ENCODE assay signal across 8 mouse cellular contexts in the genomic region with DNA sequence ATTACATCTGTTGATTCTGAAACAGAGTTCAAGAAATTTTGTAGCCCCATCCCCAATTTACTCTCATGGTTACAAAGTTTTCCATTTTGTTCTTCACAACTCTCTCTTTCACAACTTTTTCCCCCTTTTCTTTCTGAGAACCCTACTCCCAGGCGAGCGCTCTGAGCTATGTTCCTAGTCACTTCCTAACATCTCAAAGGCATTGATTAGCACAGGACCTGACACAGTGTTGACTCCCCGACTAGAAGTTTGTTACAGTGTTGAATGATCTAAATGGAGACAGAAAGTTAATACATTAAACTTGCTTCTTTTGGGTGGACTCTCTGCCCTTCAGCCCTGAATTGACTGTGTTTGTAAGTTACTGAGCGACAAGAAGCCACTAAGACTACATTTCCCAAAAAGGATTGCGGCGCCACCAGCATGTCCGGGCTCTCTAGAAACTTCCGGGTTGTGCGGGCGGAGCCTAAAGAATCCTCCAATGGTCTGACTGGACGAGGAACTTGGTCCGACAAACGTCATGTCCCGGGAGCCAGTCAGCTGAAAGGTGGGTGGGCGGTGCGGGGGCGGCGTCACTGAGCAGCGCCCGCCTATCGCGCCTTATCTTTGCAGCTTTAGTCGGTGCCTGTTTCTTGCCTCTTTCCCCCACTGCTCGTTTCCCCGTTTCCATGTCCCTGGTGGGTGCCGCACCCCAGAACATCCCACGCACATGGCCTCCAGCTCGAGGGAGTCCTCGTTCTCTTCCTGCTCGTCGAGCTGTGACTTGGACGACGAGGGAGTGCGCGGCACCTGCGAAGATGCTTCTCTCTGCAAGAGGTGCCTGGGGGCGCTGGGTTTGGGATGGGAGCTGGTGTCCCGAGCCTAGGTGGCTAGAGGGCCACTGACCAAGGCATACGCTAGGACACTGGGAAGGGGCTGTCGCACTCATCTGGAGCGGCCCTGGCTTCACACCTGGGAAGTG. TPM values are rescaled to one million over a fixed set of nuclear protein-coding genes. Genes with fewer than 3 reads are reported as not detected.
A peak's percentile ranks its signal among the peaks of the same experiment; 100 is the strongest.
DNase-seq lines count a peak whose midpoint lies in the region; ATAC-seq and TF ChIP-seq lines count a peak whose summit lies in the region.

No protein-coding gene starts in this region.

- H3K4me2 ChIP-seq in hindbrain, postnatal 0 days (ENCODE audit: low read depth, low read length), result peak overlapping the region; percentile 67

- peak overlapping the region; percentile 98 for H3K4me3 ChIP-seq in gastrocnemius, adult 2 months
- peak overlapping the region; percentile 71 for H3K4me3 ChIP-seq in hindbrain, postnatal 0 days (ENCODE audit: low read length)
- H3K4me3 ChIP-seq in left cerebral cortex, adult 2 months, result peak overlapping the region; percentile 93

- intact Hi-C loops in gastrocnemius, adult 2 months (cut with DNase I), result no loop called here
- intact Hi-C loops in left cerebral cortex, adult 2 months (cut with DNase I), result loop anchor here (10.0 kb wide), 1 partner anchor 173 kb away; no protein-coding TSS in a partner anchor

- WGBS in hindbrain, postnatal 0 days, result 4% methylated on average over 41 of the region's 41 CpGs

- ATAC-seq in common myeloid progenitor, adult 5-6 weeks (replicated peaks; ENCODE audit: low read depth, poor library complexity, severe bottlenecking), result peak; percentile 99
- ATAC-seq in hindbrain, postnatal 0 days, result peak; percentile 100
- peak; percentile 98 for ATAC-seq in megakaryocyte, adult 5-6 weeks (ENCODE audit: poor library complexity, severe bottlenecking)

- H3K9ac ChIP-seq in hindbrain, postnatal 0 days (replicated peaks; ENCODE audit: low read length), result peak overlapping the region; percentile 64

- peak overlapping the region; percentile 89 for H3K27ac ChIP-seq in gastrocnemius, adult 2 months
- H3K27ac ChIP-seq in hindbrain, postnatal 0 days, result peak overlapping the region; percentile 79
- peak overlapping the region; percentile 90 for H3K27ac ChIP-seq in left cerebral cortex, adult 2 months

- H3K27me3 ChIP-seq in hindbrain, postnatal 0 days (ENCODE audit: insufficient read depth, low read length), result no peaks in the 10 kb centered on the region

- TF ChIP-seq CTCF in gastrocnemius, adult 2 months (IDR thresholded peaks at IDR 0.05), result no peak
- TF ChIP-seq CTCF in hindbrain, postnatal 0 days (IDR thresholded peaks at IDR 0.05; ENCODE audit: low read depth), result peak; percentile 32; the same call in 1 of the 2 replicates
- no peak; the same call in 1 of the 2 replicates for TF ChIP-seq CTCF in left cerebral cortex, adult 2 months (IDR thresholded peaks at IDR 0.05)

- peak; percentile 98 for DNase-seq in ZHBTc4 (ENCODE audit: low read depth, low spot score)
- DNase-seq in gastrocnemius, adult 2 months, result peak; percentile 96
- peak; percentile 98 for DNase-seq in hindbrain, postnatal 0 days (ENCODE audit: low spot score)
- DNase-seq in left cerebral cortex, adult 2 months (ENCODE audit: extremely low spot score in 1 of 2, low spot score in 2 of 2), result peak; percentile 89 to 95
- DNase-seq in right cerebral cortex, adult 2 months (ENCODE audit: low spot score in 2 of 2), result peak; percentile 96 to 97
- DNase-seq in urinary bladder, postnatal 14 days (ENCODE audit: low spot score), result peak; percentile 95

- H3K4me1 ChIP-seq in hindbrain, postnatal 0 days (ENCODE audit: insufficient read depth, low read length), result peaks cover 8% of the 10 kb centered on the region; the same call in 1 of the 2 replicates

- no peaks in the 10 kb centered on the region for H3K9me3 ChIP-seq in hindbrain, postnatal 0 days (ENCODE audit: low read length)

- no peaks in the 10 kb centered on the region for H3K36me3 ChIP-seq in hindbrain, postnatal 0 days (ENCODE audit: insufficient read depth, low read length)

RNA-seq across cellular contexts. Expression of a gene that starts 8.0 kb away (rescaled TPM):
- 22.2 and 43.3 TPM in 2 replicates for total RNA-seq in common myeloid progenitor, adult 5-6 weeks (2017)
- 10 to 100 TPM; 16.4 to 18.5 TPM for total RNA-seq in gastrocnemius, adult 2 months (2021)
- total RNA-seq in hindbrain, postnatal 0 days (2014; rRNA removed), result 16.2 and 19.8 TPM in 2 replicates
- polyA plus RNA-seq in hindbrain, postnatal 0 days (2015; fragmentation: Nextera tagmentation; extraction: Ambion mirVana), result 6.4 and 7.2 TPM in 2 replicates
- total RNA-seq in left cerebral cortex, adult 2 months (2021), result 10 to 100 TPM; 20.3 to 22.1 TPM
- 123 and 129 TPM in 2 replicates for total RNA-seq in megakaryocyte, adult 5-6 weeks (2015)
- total RNA-seq in megakaryocyte, adult 5-6 weeks (2017), result 40.7 and 51.7 TPM in 2 replicates

RNA-seq across cellular contexts. Expression of a gene that starts 8.1 kb away (rescaled TPM):
- 36.4 and 45.7 TPM in 2 replicates for total RNA-seq in common myeloid progenitor, adult 5-6 weeks (2017)
- total RNA-seq in gastrocnemius, adult 2 months (2021), result 10 to 100 TPM; 28.5 to 28.8 TPM
- total RNA-seq in hindbrain, postnatal 0 days (2014; rRNA removed), result 55.2 and 64.5 TPM in 2 replicates
- 97.4 and 102 TPM in 2 replicates for polyA plus RNA-seq in hindbrain, postnatal 0 days (2015; fragmentation: Nextera tagmentation; extraction: Ambion mirVana)
- total RNA-seq in left cerebral cortex, adult 2 months (2021), result 10 to 100 TPM; 82.1 to 88.2 TPM
- 22.6 and 23.4 TPM in 2 replicates for total RNA-seq in megakaryocyte, adult 5-6 weeks (2015)
- 30.1 and 37.4 TPM in 2 replicates for total RNA-seq in megakaryocyte, adult 5-6 weeks (2017)

Comparison
In these comparisons a context has a peak if more than half of its experiments do, and no peak if none do; other contexts are left out.
1. Peak in every context shown above with its lines: DNase-seq, ATAC-seq, H3K4me3 ChIP-seq and H3K27ac ChIP-seq.